Mouse (Mus musculus) bone marrow, adult 2 months (tissue): ENCODE measurements around the gene Mfap3l.

Experiments
- CTCF ChIP-seq: fragments of 200-500 bp; IDR thresholded peaks from 2 replicates; pipeline ENCODE4 v1.5.1; 2011; ENCODE audit warnings: low read length, control low read depth; ENCODE audit not compliant: control insufficient read depth, insufficient read depth
- POLR2A ChIP-seq: fragments of 200-500 bp; IDR thresholded peaks from 2 replicates; pipeline ENCODE4 v1.6.1; 2011; ENCODE audit warnings: low read depth, mild to moderate bottlenecking, control low read depth, low read length, borderline replicate concordance; ENCODE audit not compliant: control insufficient read depth

GRCm38 (mm10) chr8:60634921-60635320 lies 2.3 kb downstream of the Mfap3l start:
- TF ChIP-seq CTCF: no peak
- no peak for TF ChIP-seq POLR2A
